Mouse (Mus musculus) fibroblast of lung, adult 2 months (primary cell): ENCODE results near the gene Zscan22.
"Not testable (repeated sequence)": the region's sequence is repeated elsewhere in the genome, so short reads cannot be mapped to it uniquely, and the experiment has no call there.

Experiments
- DNase-seq: peaks from one replicate; pipeline ENCODE4 v3.0.0-alpha.2; 2011; ENCODE audit warnings: low read depth

Zscan22 gene

DNA sequence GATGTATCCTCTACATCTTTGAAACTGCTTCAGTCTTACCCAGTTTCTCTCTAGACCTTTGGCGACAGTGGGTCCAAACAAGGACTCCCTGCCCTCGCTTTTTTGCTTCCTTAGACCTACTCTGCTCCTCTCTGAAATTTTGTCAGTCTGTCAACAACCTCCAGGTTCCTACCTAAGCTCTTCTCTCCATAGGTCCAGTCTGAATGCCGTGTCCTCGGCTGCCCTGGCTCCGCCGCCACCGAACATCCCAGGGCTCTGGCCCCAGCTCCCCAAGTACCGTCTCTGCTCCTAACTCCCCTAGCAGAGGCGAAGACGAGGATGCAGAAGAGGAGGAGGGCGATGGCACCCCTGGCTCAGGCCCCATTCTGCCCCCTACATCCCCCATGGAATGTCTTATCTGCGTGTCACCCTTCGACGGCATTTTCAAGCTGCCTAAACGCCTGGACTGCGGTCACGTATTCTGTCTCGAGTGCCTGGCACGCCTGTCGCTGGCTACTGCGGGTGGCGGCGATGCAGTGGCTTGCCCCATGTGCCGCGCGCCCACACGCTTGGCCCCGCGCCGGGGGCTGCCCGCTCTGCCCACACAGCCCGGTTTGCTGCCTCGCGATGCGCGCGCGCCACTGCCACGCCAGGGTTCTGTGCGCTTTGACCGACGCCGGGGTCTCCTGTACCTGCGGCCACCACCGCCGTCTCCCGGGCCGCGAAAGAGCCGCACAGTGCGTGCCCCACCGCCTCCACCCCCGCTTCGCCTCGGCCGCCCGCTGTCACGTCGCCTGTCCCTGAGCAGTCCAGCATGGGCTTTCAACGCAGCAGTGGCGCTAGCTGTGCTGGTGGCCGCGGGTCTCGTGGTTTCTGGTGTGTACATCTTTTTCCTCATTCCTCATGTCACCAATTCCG lies 30.3 kb downstream of the Zscan22 start:
- no peak for DNase-seq

DNA sequence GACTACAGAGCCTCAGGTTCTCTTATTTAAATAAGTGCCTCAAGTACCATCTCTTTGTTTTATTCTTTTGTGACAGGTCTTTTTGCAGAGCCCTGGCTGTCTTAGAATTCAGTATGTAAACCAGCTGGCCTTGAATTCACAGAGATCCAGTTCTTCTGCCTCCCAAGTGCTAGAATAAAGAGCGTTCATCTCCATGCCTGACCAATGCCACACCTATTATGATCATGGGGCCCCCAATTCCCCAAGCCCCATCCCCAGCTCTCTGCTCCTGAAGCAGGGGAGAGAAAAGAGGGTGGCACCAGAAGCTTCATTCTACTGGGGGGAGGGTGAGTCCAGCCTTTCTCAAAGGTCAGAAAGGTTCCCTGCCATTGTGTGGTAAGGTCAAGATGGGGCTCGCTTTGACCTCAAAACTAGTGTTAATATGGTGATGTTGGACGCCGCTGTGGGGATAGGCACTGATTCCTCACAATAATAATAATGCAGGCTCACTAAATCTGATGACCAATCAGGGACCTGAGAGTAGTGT lies 36.1 kb downstream of the Zscan22 start:
- DNase-seq = no peak

- DNase-seq = no peak
Measured at GRCm38 (mm10) chr7:12934808-12935207, 37.2 kb downstream of the Zscan22 start.

- not testable (repeated sequence) for DNase-seq
Measured at GRCm38 (mm10) chr7:12937254-12937803, 39.7 kb downstream of the Zscan22 start.

DNA sequence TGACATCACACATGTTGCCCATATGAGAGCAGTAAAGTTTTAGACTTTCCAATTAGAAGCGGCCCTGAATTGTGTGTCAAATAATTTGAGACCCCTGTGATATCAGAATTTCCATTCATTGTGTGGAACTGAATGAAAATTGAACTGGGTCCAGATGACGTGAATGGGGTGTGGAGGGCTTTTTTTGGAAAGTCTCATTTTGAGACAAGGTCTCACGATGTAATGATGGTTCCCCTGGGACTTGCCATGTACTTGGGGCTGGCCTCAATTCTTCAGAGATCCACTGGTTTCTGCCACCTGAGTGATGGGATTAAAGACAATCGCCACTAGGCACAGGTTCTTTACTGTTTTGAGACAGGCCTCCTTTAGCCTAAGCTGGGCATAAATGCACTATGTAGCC lies 43.0 kb downstream of the Zscan22 start:
- DNase-seq = no peak

GRCm38 (mm10) chr7:12943488-12943887 lies 45.9 kb downstream of the Zscan22 start:
- no peak for DNase-seq

GRCm38 (mm10) chr7:12949032-12949871 lies 51.6 kb downstream of the Zscan22 start:
- DNase-seq = peak; percentile 99

GRCm38 (mm10) chr7:12949872-12950229 lies 52.2 kb downstream of the Zscan22 start:
- DNase-seq = no peak

GRCm38 (mm10) chr7:12954896-12955295 lies 57.3 kb downstream of the Zscan22 start:
- DNase-seq = no peak

- DNase-seq = no peak
Measured at GRCm38 (mm10) chr7:12957511-12957910, 59.9 kb downstream of the Zscan22 start.
